Mouse (Mus musculus) right cerebral cortex, postnatal 14 days (tissue): ENCODE measurements around the gene Raph1.

ENCODE experiments used
- DNase-seq: peaks from one replicate; pipeline ENCODE4 v3.0.0; 2022

Gene Raph1

GRCm38 (mm10) chr1:60566631-60567311, at the start of gene Raph1:
Gene Raph1, minus strand, starts transcription at chr1:60567104.
- DNase-seq = peak; percentile 74

- no peak for DNase-seq
Measured at GRCm38 (mm10) chr1:60615703-60616102, 48.8 kb upstream of the Raph1 start.

- no peak for DNase-seq
Measured at GRCm38 (mm10) chr1:60614902-60615301, 48.0 kb upstream of the Raph1 start.

DNA sequence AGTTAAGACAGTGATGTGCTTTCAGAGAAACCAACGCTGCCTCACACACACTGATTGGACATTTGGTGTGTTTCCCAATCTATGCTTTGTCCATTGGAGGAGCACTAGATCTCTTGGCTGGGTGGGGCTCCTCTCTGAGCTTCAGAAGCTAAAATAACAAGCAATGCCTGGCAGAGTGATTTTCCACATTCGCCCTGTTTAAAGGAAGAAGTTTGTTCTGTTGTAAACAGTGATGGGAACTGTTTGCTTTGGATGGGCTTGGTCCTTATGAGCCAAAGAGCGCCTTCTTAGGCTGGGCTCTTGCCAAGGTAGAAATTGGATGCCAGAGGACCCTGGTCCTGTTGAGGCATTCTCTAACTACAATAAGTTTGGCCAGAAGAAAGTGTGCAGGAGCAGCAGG, 45.1 kb upstream of the Raph1 start:
- DNase-seq = no peak

GRCm38 (mm10) chr1:60610631-60611030, 43.7 kb upstream of the Raph1 start:
- DNase-seq = no peak

- no peak for DNase-seq
Measured at GRCm38 (mm10) chr1:60609011-60609775, 42.3 kb upstream of the Raph1 start.

DNA sequence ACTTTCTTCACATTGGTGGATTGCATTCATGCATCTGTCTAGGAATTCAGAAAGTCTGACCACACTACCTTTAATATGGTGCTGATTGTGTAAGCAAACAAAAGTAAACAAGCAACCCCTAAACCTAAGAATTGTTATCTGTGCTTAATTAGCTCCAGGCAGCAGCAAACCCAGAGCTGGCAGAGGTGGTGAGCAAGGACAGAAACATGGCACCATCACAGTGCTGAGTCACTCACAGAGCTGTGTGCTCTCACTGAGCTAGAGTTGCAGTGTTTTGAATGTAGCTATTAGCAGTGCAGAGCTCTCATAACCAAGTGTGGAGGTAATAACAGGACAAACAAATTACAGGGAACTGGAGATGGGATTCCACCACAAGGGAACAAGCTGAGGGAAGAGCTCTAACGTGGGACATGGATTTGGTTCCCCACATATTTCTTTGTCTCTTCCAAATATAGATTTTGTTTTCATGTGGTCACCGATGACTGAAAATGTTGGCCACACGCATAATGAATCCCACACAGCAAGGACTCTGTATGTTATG, 37.6 kb upstream of the Raph1 start:
- no peak for DNase-seq

GRCm38 (mm10) chr1:60600682-60601081, 33.8 kb upstream of the Raph1 start:
- DNase-seq = no peak

- DNase-seq = no peak
Measured at GRCm38 (mm10) chr1:60599926-60600325, 33.0 kb upstream of the Raph1 start.

- DNase-seq = no peak
Measured at GRCm38 (mm10) chr1:60599013-60599701, 32.3 kb upstream of the Raph1 start.

- no peak for DNase-seq
Measured at GRCm38 (mm10) chr1:60596386-60597320, 29.7 kb upstream of the Raph1 start.

- DNase-seq = no peak
Measured at GRCm38 (mm10) chr1:60593101-60593500, 26.2 kb upstream of the Raph1 start.

- no peak for DNase-seq
Measured at GRCm38 (mm10) chr1:60588887-60589629, 22.2 kb upstream of the Raph1 start.

DNA sequence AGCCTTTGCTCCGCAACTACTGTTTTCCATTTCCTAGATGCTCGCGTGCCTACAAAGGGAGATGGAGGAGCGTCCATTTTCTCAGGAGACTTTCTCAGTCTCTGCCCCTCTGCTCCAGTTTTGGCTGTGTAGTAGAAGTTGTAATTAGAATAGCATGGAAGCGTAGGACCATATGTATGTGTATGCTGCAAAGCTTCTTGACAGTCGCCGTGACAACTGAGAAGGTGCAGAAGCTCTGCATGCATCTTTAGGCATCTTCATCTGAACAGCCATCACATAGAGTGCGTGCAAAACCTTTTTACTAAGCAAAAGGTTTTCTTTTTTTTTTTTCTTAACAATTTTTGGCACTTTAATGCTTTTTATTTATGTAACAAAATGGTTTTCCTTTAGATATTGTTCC, 14.1 kb upstream of the Raph1 start:
- DNase-seq = no peak

- no peak for DNase-seq
Measured at GRCm38 (mm10) chr1:60579886-60580285, 13.0 kb upstream of the Raph1 start.

DNA sequence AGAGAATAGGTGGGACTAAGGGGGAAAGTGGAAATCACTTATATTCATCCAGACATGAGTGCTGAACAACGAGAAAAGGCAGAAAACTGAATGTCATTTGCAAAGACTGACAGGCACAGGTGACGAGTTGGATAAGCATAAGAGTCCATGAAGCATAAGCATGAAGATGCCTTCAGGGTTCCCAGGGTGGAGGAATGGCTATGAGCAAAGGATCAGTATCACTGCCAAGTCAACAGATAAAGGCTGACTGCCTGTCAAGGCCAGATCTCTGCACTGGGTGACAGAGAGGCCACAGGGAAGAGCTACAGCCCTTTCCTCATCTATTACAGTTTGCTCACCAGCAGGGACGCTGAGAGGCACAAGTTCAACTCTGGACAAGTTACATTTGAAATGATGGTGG, 5.8 kb upstream of the Raph1 start:
- no peak for DNase-seq

- DNase-seq = no peak
Measured at GRCm38 (mm10) chr1:60569741-60570140, 2.8 kb upstream of the Raph1 start.

DNA sequence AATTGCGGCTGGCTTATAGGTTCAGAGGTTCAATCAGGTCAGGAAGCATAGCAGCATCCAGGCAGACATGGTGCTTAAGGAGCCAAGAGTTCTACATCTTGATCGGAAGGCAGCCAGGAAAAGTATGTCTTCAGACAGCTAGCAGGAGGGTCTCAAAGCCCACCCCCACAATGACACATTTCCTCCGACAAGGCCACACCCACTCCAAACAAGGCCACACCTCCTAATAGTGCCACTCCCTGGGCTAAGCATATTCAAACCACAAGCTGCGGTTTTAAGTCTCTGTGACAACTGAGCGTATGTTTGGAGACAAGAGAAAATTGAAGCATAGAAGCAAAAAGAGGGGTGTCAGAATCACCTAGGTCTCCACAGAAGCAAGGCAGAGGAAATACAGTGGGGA, 2.3 kb upstream of the Raph1 start:
- DNase-seq = no peak

- DNase-seq = no peak
Measured at GRCm38 (mm10) chr1:60567321-60567720, 417 bp upstream of the Raph1 start.

DNA sequence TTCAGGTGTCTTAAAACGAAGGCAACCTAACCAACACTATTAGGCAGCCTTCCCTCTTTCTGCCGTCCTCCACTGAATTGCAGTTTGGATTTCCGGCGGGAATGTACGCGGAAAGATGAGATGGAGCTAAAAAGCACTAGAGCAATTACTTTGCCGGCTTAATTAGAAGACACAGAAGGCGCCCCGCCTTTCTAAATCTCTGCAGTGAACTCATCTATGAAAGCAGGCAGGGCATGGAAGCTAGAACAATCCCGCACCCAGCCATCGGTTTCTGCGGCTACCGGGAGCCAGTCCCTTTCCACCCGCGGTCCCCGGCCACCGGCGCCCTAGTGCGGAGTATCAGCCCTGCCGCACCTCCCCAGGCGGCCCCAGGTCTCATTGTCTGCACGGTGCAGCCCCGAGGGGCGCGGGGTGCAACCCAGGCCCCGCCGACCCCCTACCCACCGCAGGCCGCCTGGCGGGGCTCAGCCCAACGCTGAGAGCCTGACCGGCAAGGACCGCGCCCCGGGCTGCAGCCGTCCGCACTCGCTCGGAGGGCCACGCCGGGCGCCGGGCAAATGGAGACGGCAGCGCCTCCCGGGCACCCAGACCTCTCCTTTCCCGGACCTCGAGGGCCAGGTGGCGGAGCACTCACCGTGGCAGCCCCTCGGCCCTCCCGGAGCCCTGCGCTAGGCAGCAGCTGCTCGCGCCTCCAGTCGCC, 823 bp downstream of the Raph1 start:
- DNase-seq = peak; percentile 40
